Mouse (Mus musculus): Measurements from ENCODE around the gene Irf2bp2.

Gene Irf2bp2

GRCm38 (mm10) chr8:126565231-126565781, 28.5 kb downstream of the Irf2bp2 start:
- no peak for DNase-seq

DNA sequence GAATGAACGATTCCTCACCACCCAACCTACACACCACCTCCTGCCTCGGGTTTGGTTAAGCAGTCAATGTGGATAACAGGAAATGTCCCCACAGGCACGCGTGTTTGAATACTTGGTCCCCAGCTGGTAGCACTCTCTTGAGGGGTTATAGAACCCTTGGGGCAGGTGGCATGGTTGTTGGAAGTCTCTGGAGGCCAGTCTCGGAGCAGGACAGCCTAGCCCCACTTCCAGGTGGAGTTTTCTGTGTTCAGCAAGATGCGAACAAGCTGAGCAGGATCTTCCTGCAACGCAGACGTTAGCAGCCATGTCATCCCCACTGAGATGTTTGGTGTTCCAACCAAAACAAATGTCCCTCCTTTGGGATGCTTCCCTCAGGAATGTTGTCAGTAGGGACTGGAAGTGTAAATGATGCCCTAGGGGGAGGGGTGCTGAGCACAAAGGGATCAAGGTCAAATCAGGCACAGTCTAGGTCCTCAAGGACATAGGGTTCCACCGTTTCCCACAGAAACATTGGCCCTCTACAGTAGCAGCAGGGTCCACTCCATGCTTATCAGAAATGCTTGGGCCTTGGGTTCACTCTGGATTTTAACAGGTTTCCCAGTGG, 29.1 kb downstream of the Irf2bp2 start:
- DNase-seq: no peak

DNA sequence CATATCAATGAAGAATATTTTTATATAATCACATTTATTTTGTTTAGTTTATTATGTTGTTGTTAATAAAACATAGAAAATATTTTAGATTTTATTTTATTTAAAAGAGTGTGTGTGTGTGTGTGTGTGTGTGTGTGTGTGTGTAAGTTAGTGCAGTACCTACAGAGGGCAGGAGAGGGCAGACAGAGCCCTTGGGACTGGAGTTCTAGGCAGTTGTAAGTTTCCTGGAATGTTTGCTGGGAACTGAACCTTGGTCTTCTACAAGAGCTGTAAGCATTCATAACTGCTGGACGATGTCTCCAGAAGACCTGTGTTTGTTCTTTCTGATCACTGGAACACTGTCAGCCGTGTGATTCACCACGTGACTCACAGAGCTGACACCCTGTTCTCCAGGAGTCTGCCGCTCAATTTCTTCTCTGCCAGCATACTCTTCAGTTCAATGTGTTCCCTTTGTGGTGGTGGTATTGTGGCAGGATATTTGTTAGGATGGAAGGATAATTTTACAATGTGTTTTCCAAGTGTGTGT, 32.4 kb downstream of the Irf2bp2 start:
- no peak for DNase-seq

DNA sequence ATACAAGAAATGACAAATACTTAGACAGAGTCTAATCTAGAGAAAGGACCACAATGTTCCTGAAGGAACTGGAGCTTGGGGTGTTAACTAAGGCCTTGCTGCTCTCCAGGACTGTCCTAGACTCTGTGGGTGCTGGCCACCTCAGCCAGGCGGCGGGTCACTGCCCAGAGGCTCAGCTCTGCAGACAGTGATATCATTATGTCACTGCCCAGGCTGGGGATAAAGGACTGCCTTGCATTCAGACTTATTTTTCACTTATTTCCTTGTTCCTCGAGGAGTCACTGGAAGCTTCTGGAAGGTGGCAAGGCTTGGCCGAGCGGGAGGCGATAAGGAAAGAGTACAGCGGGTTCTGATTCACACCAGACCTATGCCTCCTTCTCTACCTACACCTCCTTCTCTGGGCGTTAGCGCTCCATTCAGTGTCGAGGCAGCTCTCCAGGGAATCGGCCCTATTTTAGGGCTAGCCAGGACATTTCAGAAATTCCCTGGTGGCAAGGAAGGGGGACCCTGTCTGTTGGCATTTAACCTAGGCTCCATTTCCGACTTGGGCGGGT, 35.3 kb downstream of the Irf2bp2 start:
- no peak for DNase-seq

GRCm38 (mm10) chr8:126557403-126557802, 36.4 kb downstream of the Irf2bp2 start:
- DNase-seq: no peak

- DNase-seq: no peak
Observed at GRCm38 (mm10) chr8:126556691-126557090, 37.1 kb downstream of the Irf2bp2 start.

- DNase-seq: no peak
Observed at GRCm38 (mm10) chr8:126554741-126555140, 39.0 kb downstream of the Irf2bp2 start.

DNA sequence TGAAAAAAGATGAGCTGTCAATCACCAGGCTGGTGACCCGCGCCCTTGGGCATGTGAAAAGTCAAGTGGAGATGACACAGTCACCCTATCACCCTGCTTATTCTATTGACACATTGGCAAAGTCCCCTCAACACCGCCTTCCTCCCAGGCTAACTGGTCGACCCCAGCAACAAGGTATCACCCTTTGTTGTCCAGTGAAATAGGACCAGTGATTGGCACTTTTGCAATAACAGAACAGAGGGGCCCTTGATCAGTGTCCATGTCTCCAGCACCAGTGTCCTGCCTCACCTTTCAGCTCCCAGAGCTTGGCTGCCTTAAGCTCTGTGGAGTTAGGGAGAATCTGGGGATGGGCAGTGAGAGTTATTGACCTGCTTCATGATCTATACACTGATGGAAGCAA, 41.9 kb downstream of the Irf2bp2 start:
- DNase-seq: no peak

DNA sequence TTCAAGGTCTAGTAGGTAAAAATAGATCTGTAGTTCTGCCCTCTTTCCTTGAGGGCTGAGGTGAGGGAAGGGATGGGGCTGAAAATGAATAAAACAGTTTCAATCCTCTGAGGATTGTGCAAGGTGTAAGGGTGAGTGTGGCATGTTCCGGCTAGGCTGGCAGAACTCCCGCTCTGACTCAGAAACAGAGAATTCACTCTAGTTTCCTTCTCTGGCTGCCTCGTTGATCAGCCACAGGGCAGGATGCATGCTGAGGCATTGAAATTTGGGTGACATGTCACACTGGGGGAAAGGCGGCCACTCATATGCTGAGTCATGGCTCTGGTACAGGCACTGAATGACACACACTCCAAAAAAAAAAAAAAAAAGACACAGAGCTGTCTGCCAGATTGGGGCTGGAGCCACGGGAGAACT, 42.8 kb downstream of the Irf2bp2 start:
- peak; percentile 34 for DNase-seq

DNA sequence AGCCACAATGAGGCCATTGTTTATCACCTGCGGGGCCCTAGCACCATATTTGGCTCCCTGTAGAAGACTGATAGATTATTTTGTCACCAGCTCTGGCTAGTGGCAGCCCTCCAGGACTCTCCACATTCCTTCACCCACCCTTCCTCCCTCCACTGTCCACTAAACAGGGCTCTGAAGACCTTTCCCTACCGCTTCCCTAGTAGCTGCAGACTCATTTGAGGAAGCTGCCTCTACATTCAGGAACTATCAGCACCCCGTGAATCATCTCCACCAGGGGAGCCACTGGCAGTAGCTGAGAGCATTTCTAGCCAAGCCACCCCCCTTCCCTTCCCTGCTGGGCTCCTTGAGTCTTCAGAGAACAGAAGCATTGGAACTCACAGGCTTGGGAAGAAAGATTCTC, 45.9 kb downstream of the Irf2bp2 start:
- DNase-seq: no peak

GRCm38 (mm10) chr8:126547361-126547760, 46.4 kb downstream of the Irf2bp2 start:
- DNase-seq: no peak

- no peak for DNase-seq
Observed at GRCm38 (mm10) chr8:126546480-126546879, 47.3 kb downstream of the Irf2bp2 start.

DNA sequence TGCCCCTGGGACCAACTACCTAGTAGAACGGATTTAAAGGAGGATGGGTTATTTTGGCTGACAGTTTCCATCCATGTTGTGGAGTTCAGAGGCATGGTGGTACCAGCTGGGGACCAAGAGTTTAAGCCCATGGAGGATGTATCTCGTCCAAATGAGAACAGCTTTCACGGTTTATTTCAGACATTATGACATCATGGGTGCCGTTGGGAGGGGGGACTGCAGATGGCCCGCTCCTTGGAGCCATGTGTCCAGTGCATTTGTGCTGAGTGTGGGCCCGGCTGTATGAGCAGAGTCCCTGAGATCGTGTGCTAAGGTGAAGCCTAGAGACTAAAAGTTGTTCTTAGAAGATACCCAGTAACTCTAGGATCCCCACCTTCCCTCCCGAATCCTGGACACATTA, 50.4 kb downstream of the Irf2bp2 start:
- peak; percentile 72 for DNase-seq

DNA sequence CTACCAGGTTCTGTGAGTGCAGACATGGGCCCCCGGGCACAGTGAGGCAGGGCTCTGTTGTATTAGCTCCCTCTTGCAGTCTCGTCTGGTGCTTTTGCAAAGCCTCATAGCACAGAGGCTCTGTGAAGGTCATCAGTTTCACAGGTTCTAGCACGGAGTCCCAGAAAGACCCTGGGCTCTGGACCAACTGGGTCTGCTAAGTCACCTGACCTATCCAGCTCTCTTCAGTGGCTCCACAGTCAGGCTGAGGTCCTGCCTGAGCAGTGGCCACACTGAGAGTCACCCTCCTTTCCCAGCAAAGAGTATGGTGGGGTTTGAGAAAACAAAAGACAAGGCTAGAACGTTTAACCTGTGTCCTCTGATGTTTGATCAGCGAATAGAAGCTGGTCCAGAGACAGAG, 51.0 kb downstream of the Irf2bp2 start:
- DNase-seq: no peak

DNA sequence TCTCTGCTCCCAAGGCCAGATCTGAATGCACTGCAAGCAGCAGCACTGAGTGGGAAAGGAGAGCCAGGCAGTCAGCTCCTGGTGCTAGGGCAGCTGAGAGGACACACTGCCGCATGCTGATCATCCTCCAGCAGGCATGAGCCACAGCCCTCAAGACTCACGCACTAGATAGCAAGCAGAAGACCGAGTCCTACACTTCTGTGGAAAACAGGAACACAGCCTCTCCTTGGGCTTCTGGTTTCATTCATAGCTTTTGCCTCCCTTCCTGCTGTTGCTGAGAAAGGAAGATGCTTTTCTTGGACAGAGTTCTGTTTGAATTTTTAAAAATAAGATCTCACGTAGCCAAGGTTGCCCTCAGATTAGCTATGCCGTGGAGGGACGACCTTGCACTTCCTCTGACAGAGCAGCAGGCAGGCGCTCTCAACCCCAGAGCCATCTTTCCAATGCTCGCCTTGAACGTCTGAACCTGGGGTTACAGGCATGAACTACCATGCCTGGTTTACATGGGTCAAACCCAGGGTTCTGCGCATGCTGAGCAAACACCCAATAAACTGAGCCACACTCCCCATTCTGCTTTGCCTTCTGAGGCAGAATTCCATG, 51.6 kb downstream of the Irf2bp2 start:
- DNase-seq: no peak

DNA sequence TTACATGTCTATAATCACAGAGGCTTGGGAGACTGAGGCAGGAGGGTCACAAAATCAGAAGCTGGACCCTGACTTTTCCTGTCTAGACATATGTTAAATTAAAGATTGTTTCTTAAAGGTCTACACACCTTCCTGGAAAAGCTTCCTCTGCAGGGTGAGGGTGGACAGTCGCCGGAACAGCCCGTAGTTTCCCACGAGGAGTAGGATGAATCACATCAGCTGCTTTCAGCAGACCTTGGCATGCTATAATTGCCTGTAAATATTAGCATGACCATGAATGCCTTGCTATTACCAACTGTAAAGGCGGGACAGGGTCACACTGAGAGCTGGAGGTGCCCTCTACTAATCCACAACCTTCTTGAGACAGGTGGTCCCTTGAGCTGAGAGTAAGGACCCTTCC, 53.5 kb downstream of the Irf2bp2 start:
- DNase-seq: no peak

- DNase-seq: no peak
Observed at GRCm38 (mm10) chr8:126539355-126540093, 54.3 kb downstream of the Irf2bp2 start.

DNA sequence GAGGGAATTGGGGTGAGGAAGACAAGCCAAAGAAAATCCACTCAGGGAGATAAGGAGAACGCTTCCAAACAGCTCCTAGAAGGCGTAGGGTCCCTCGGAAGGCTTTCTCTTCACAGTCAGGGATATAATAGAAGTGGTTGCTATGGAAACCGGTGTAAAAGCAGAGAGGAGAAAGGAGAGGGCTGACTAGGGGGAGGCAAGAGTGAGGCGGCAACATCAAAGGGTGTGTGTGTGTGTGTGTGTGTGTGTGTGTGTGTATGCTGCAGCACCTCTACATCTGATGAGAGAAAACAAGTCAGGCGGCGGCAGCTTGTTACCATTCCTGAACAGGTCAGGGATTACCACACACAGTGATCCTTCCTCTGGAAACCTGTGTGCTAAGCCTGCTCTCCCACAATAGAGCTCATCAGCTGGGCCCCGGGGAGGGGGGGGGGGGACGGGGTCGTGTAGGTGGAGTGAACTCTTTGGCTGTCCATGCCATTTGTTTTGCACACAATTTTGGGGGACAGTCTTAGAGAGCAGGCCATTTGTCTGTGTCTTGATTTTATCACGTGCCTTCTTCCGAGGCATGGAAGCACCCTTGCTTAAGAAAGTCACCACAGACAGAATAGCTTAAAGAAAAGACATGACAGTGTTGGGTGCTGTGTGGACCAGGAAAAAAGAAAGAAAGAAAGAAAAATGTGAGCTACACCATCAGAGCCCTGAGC, 55.0 kb downstream of the Irf2bp2 start:
- DNase-seq: peak; percentile 76

Data from layer of hippocampus, adult 9-11 months (tissue).